Mouse (Mus musculus) liver, adult 2 months (tissue): ENCODE measurements at regions not wholly inside any gene's neighbourhood (a gene's known extent, or its start where the extent isn't known, plus 50 kb on each side); places are given as distances from the start of the nearest gene placed in this dataset.

Experiments
- CTCF ChIP-seq: fragments of 200-500 bp; IDR thresholded peaks from 2 replicates; pipeline ENCODE4 v1.5.1; 2011; ENCODE audit warnings: low read depth, low read length, control low read depth
- POLR2A ChIP-seq: fragments of 200-500 bp; IDR thresholded peaks from 2 replicates; pipeline ENCODE4 v1.6.1; 2011; ENCODE audit warnings: low read length, control low read depth; ENCODE audit not compliant: insufficient read depth; ENCODE audit errors: extremely low read depth

DNA sequence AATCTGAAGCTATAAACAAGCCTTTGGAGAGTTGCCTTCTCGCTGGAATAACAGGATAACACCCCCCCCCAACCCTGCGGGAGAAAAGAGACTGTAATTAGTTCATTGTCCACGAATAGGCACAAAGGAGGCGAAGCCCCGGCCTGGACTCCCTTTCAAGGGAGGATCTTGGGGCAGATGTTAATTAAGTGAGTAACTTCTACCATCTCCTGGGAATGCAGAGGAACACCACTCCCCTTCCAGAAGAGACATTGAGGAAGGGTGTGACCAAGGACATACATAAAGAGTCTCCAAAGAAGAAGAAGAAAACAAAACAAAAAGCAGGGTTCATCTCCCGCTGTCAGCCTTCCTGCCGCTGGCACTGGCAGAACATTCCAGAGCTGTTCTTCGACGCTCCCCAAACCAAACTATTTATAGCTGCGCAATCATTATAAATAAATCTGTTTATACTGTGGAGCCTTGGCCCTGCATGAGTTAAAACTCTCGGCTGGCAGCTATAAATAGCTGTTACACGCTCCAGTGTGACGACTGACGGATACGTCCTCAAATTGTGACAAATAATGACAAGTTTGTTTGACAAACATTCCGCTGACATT lies 444.1 kb downstream of the Cd83 start:
- TF ChIP-seq POLR2A (no peak), CTCF (no peak)
